Mouse (Mus musculus): ENCODE measurements at regions not wholly inside any gene's neighbourhood (a gene's known extent, or its start where the extent isn't known, plus 50 kb on each side); places are given as distances from the start of the nearest gene placed in this dataset.
"Not testable (repeated sequence)": the region's sequence is repeated elsewhere in the genome, so short reads cannot be mapped to it uniquely, and the experiment has no call there.

GRCm38 (mm10) chr7:39596403-39596802 is 78.8 kb downstream of the Zfp619 start:
- Histone ChIP-seq H3K4me3 (replicated peaks) (no peak overlapping the region), H3K27me3 (no peaks in the 10 kb centered on the region), H3K9me3 (no peaks in the 10 kb centered on the region), H3K27ac (no peak overlapping the region), H3K4me1 (replicated peaks) (no peaks in the 10 kb centered on the region), H3K36me3 (no peaks in the 10 kb centered on the region), H3K9ac (replicated peaks) (no peak overlapping the region), H3K4me2 (no peak overlapping the region)
- no peak for ATAC-seq (ENCODE audit: insufficient number of reproducible peaks, insufficient read depth, low FRiP score, low TSS enrichment, low read depth)

- no peaks in the 10 kb centered on the region for H3K4me1 ChIP-seq (replicated peaks)
- H3K36me3 ChIP-seq, result no peaks in the 10 kb centered on the region
- no peak overlapping the region for H3K4me2 ChIP-seq
- no peak overlapping the region for H3K4me3 ChIP-seq (replicated peaks)
- WGBS, result 83% methylated on average over 4 of the region's 4 CpGs
- H3K9me3 ChIP-seq, result no peaks in the 10 kb centered on the region
- H3K9ac ChIP-seq (replicated peaks), result no peak overlapping the region
- no peak for ATAC-seq (ENCODE audit: insufficient number of reproducible peaks, insufficient read depth, low FRiP score, low TSS enrichment, low read depth)
- H3K27ac ChIP-seq, result no peak overlapping the region
- H3K27me3 ChIP-seq, result no peaks in the 10 kb centered on the region
These were observed 96.2 kb downstream of the Zfp619 start for GRCm38 (mm10) chr7:39613767-39614166.

GRCm38 (mm10) chr7:39615092-39615491 is 97.5 kb downstream of the Zfp619 start:
- WGBS, result 89% methylated on average over 2 of the region's 2 CpGs
- Histone ChIP-seq H3K36me3 (no peaks in the 10 kb centered on the region), H3K9ac (replicated peaks) (no peak overlapping the region), H3K27me3 (no peaks in the 10 kb centered on the region), H3K4me3 (replicated peaks) (no peak overlapping the region), H3K4me2 (no peak overlapping the region), H3K4me1 (replicated peaks) (no peaks in the 10 kb centered on the region), H3K9me3 (no peaks in the 10 kb centered on the region), H3K27ac (no peak overlapping the region)
- ATAC-seq (ENCODE audit: insufficient number of reproducible peaks, insufficient read depth, low FRiP score, low TSS enrichment, low read depth), result no peak

- Histone ChIP-seq H3K27ac (no peak overlapping the region), H3K9me3 (no peaks in the 10 kb centered on the region), H3K27me3 (no peaks in the 10 kb centered on the region), H3K9ac (replicated peaks) (no peak overlapping the region), H3K4me1 (replicated peaks) (no peaks in the 10 kb centered on the region), H3K4me3 (replicated peaks) (no peak overlapping the region), H3K36me3 (no peaks in the 10 kb centered on the region), H3K4me2 (no peak overlapping the region)
- 84% methylated on average over 2 of the region's 2 CpGs for WGBS
- no peak for ATAC-seq (ENCODE audit: insufficient number of reproducible peaks, insufficient read depth, low FRiP score, low TSS enrichment, low read depth)
These were observed 104.2 kb downstream of the Zfp619 start for GRCm38 (mm10) chr7:39621796-39622195.

- Histone ChIP-seq H3K4me2 (no peak overlapping the region), H3K36me3 (no peaks in the 10 kb centered on the region), H3K9ac (replicated peaks) (no peak overlapping the region), H3K27me3 (no peaks in the 10 kb centered on the region), H3K27ac (no peak overlapping the region), H3K9me3 (no peaks in the 10 kb centered on the region), H3K4me3 (replicated peaks) (no peak overlapping the region), H3K4me1 (replicated peaks) (no peaks in the 10 kb centered on the region)
- no peak for ATAC-seq (ENCODE audit: insufficient number of reproducible peaks, insufficient read depth, low FRiP score, low TSS enrichment, low read depth)
- 58% methylated on average over 3 of the region's 3 CpGs for WGBS
These were observed 115.3 kb downstream of the Zfp619 start for GRCm38 (mm10) chr7:39632836-39633235.

GRCm38 (mm10) chr7:39642333-39642732 is 124.8 kb downstream of the Zfp619 start:
- Histone ChIP-seq H3K27ac (no peak overlapping the region), H3K9me3 (no peaks in the 10 kb centered on the region), H3K4me3 (replicated peaks) (no peak overlapping the region), H3K36me3 (no peaks in the 10 kb centered on the region), H3K27me3 (no peaks in the 10 kb centered on the region), H3K4me1 (replicated peaks) (no peaks in the 10 kb centered on the region), H3K9ac (replicated peaks) (no peak overlapping the region), H3K4me2 (no peak overlapping the region)
- no peak for ATAC-seq (ENCODE audit: insufficient number of reproducible peaks, insufficient read depth, low FRiP score, low TSS enrichment, low read depth)
- 79% methylated on average over 4 of the region's 4 CpGs for WGBS

- H3K4me2 ChIP-seq, result no peak overlapping the region
- WGBS, result 41% methylated on average over 1 of the region's 1 CpGs
- no peaks in the 10 kb centered on the region for H3K36me3 ChIP-seq
- H3K4me3 ChIP-seq (replicated peaks), result no peak overlapping the region
- no peaks in the 10 kb centered on the region for H3K9me3 ChIP-seq
- H3K4me1 ChIP-seq (replicated peaks), result no peaks in the 10 kb centered on the region
- no peak for ATAC-seq (ENCODE audit: insufficient number of reproducible peaks, insufficient read depth, low FRiP score, low TSS enrichment, low read depth)
- H3K27me3 ChIP-seq, result no peaks in the 10 kb centered on the region
- H3K27ac ChIP-seq, result no peak overlapping the region
- H3K9ac ChIP-seq (replicated peaks), result no peak overlapping the region
These were observed 125.8 kb downstream of the Zfp619 start for GRCm38 (mm10) chr7:39643323-39643722.

- Histone ChIP-seq H3K36me3 (no peaks in the 10 kb centered on the region), H3K4me2 (no peak overlapping the region), H3K4me3 (replicated peaks) (no peak overlapping the region), H3K27ac (no peak overlapping the region), H3K9ac (replicated peaks) (no peak overlapping the region), H3K9me3 (no peaks in the 10 kb centered on the region), H3K4me1 (replicated peaks) (no peaks in the 10 kb centered on the region), H3K27me3 (peaks cover 3% of the 10 kb centered on the region; the same call in 1 of the 2 replicates)
- 76% methylated on average over 6 of the region's 6 CpGs for WGBS
- ATAC-seq (ENCODE audit: insufficient number of reproducible peaks, insufficient read depth, low FRiP score, low TSS enrichment, low read depth), result no peak
These were observed 133.0 kb downstream of the Zfp619 start for GRCm38 (mm10) chr7:39650483-39651102.

GRCm38 (mm10) chr7:39654563-39655286 is 137.2 kb downstream of the Zfp619 start:
- Histone ChIP-seq H3K27me3 (peaks cover 3% of the 10 kb centered on the region; the same call in 1 of the 2 replicates), H3K4me3 (replicated peaks) (no peak overlapping the region), H3K9ac (replicated peaks) (no peak overlapping the region), H3K4me1 (replicated peaks) (0 out of 2 replicates have a peak, but pooled peaks cover 3% of the 10 kb centered on the region), H3K27ac (no peak overlapping the region), H3K9me3 (no peaks in the 10 kb centered on the region), H3K36me3 (no peaks in the 10 kb centered on the region), H3K4me2 (peak overlapping the region; percentile 23; the same call in 1 of the 2 replicates)
- ATAC-seq (ENCODE audit: insufficient number of reproducible peaks, insufficient read depth, low FRiP score, low TSS enrichment, low read depth), result no peak
- 29% methylated on average over 4 of the region's 4 CpGs for WGBS

- not testable (repeated sequence) for H3K4me1 ChIP-seq (replicated peaks); H3K27me3 ChIP-seq; H3K36me3 ChIP-seq; H3K9me3 ChIP-seq; ATAC-seq (ENCODE audit: insufficient number of reproducible peaks, insufficient read depth, low FRiP score, low TSS enrichment, low read depth)
- WGBS, result 32% methylated on average over 23 of the region's 23 CpGs
- Histone ChIP-seq H3K4me2 (peak overlapping the region; percentile 64), H3K9ac (replicated peaks) (peak overlapping the region; percentile 69), H3K4me3 (replicated peaks) (peak overlapping the region; percentile 48), H3K27ac (peak overlapping the region; percentile 78; the same call in 1 of the 2 replicates)
These were observed 137.7 kb downstream of the Zfp619 start for GRCm38 (mm10) chr7:39655287-39655652.

- Histone ChIP-seq H3K9me3 (no peaks in the 10 kb centered on the region), H3K9ac (replicated peaks) (peak overlapping the region; percentile 69), H3K36me3 (no peaks in the 10 kb centered on the region), H3K27me3 (no peaks in the 10 kb centered on the region), H3K27ac (peak overlapping the region; percentile 78; the same call in 1 of the 2 replicates), H3K4me2 (peak overlapping the region; percentile 64), H3K4me3 (replicated peaks) (peak overlapping the region; percentile 48), H3K4me1 (replicated peaks) (0 out of 2 replicates have a peak, but pooled peaks cover 3% of the 10 kb centered on the region)
- 33% methylated on average over 13 of the region's 13 CpGs for WGBS
- no peak for ATAC-seq (ENCODE audit: insufficient number of reproducible peaks, insufficient read depth, low FRiP score, low TSS enrichment, low read depth)
These were observed 138.3 kb downstream of the Zfp619 start for GRCm38 (mm10) chr7:39655709-39656397.

Data from limb, embryonic 12.5 days (tissue).